Mouse (Mus musculus) heart, embryonic 14.5 days (tissue): Measurements from ENCODE around the gene Cttn. TPM values are rescaled to one million over a fixed set of nuclear protein-coding genes. Genes with fewer than 3 reads are reported as not detected.

Experiments
- ATAC-seq: fragments of 200-750 bp; cut with Nextera tagmentation; 2 replicates; pipeline ENCODE4 v1.8.0; 2017; ENCODE audit warnings: low read depth, moderate TSS enrichment; ENCODE audit not compliant: insufficient number of reproducible peaks, insufficient read depth, low FRiP score
- H3K27ac ChIP-seq, 2 experiments: fragments of 200-500 bp in 1 of 2; fragments of 300-500 bp in 1 of 2; sonication (generic) in 1 of 2; replicated peaks in 1 of 2; 2 replicates each; pipeline ENCODE4 v1.5.1; 2012 to 2014; ENCODE audit warnings: low read depth in 2 of 2, low read length in 2 of 2, control low read depth in 1 of 2, mild to moderate bottlenecking in 1 of 2, mixed read lengths in 1 of 2; ENCODE audit not compliant: control insufficient read depth in 1 of 2, insufficient read depth in 1 of 2
- H3K27me3 ChIP-seq: fragments of 300-500 bp; sonication (generic); 2 replicates; pipeline ENCODE4 v1.6.1; 2014; ENCODE audit warnings: mild to moderate bottlenecking, low read length, control low read depth; ENCODE audit not compliant: control insufficient read depth, insufficient read depth
- H3K36me3 ChIP-seq: fragments of 300-500 bp; sonication (generic); 2 replicates; pipeline ENCODE4 v1.6.1; 2014; ENCODE audit warnings: mild to moderate bottlenecking, control low read depth, low read length, mixed read lengths; ENCODE audit not compliant: control insufficient read depth, insufficient read depth
- H3K4me1 ChIP-seq, 2 experiments: fragments of 200-500 bp in 1 of 2; fragments of 300-500 bp in 1 of 2; sonication (generic) in 1 of 2; 2 replicates each; pipeline ENCODE4 v1.6.1; 2012 to 2014; ENCODE audit warnings: low read length in 2 of 2, control low read depth in 1 of 2, mixed read lengths in 1 of 2; ENCODE audit not compliant: control insufficient read depth in 2 of 2, insufficient read depth in 2 of 2
- H3K4me2 ChIP-seq: fragments of 300-500 bp; sonication (generic); 2 replicates; pipeline ENCODE4 v1.6.1; 2014; ENCODE audit warnings: mild to moderate bottlenecking, low read length
- H3K4me3 ChIP-seq, 2 experiments: fragments of 200-500 bp in 1 of 2; fragments of 300-500 bp in 1 of 2; sonication (generic) in 1 of 2; 2 replicates each; pipeline ENCODE4 v1.5.1; 2012 to 2014; ENCODE audit warnings: low read length in 2 of 2, mild to moderate bottlenecking in 2 of 2, control low read depth in 1 of 2, low read depth in 1 of 2, moderate library complexity in 1 of 2; ENCODE audit not compliant: control insufficient read depth in 1 of 2, insufficient read depth in 1 of 2
- H3K9ac ChIP-seq: fragments of 300-500 bp; sonication (generic); 2 replicates; pipeline ENCODE4 v1.6.1; 2014; ENCODE audit warnings: mild to moderate bottlenecking, low read length
- H3K9me3 ChIP-seq: fragments of 300-500 bp; sonication (generic); 2 replicates; pipeline ENCODE4 v1.6.1; 2016; ENCODE audit warnings: low read length, control low read depth; ENCODE audit not compliant: control insufficient read depth
- WGBS: fragments of 180-500 bp; shearing (Covaris S2); extraction: QIAGEN DNeasy Blood & Tissue Kit; methylation state at CpG from one replicate; pipeline ENCODE4 v1.1.7; 2014; 5-methylcytosine and 5-hydroxymethylcytosine counted together
- polyA plus RNA-seq: library from polyadenylated mRNA; unstranded; fragments of >200 nt; fragmentation: Nextera tagmentation; extraction: Ambion mirVana; gene quantifications from 2 replicates; pipeline ENCODE4 v1.2.1, GENCODE M21; 2014

The Cttn gene
- polyA plus RNA-seq, 1 experiment from 2014 or later: 121 TPM

DNA sequence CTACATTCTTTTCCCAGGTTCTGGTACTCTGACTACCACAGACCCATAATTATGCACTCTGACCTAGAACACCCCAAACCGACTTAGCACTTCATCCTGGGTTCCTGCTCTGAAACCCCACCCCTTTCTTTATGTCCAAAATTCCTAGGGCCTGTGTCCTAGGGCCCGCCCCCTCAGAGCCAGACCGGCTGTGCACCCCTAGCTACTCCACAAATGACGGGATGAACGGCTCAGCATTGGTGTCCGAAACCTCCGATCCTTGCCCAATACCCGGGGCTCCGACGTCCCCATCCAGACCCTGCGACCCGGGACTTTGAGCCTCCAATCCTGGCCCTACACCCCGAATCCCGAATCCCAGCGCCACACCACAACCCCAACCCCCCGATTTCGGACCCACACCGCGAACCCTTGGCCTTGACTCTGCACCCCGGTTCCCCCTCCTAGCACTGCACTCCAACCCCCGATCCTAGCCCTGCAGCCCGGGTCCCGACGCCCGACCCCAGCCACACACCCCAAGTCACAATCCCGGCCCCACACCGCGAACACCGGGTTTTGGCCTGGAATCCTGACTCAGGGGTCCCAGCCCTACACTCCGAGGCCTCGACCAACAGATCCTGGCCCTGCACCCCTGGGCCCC is 783 bp downstream of the Cttn start:
- H3K4me1 ChIP-seq: peaks cover 13 to 24% of the 10 kb centered on the region in 2 experiments
- 1% methylated on average over 31 of the region's 31 CpGs for WGBS
- H3K9ac ChIP-seq: peak overlapping the region; percentile 97
- H3K27ac ChIP-seq: peak overlapping the region; percentile 69 to 88
- peak overlapping the region; percentile 88 for H3K4me2 ChIP-seq
- H3K9me3 ChIP-seq: no peaks in the 10 kb centered on the region
- H3K36me3 ChIP-seq: peaks cover 10% of the 10 kb centered on the region
- no peaks in the 10 kb centered on the region for H3K27me3 ChIP-seq
- H3K4me3 ChIP-seq: peak overlapping the region; percentile 75 to 93
- peak; percentile 36; the same call in 1 of the 2 replicates for ATAC-seq

DNA sequence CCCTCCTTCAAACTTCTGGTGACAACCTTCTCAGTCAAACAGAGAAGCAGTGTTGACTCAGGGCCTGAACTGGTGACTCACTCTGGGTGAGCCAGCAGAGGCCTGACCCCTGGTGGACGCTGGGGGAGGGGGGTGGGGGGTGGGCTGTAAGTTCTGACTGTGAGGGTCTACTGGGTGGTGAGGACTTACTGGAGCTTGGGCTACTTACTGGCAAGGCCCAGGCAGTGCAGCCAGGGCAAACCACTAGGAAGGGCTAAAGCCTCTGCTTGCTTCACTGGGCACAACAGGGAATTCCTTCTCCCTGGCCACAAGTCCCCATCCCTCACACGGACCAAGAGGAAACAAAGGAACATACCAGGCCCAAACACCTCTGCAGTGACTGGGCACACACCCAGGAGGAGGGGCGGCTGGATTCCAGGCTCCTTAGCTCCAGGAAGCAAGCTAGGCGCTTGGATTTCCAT is 1.6 kb downstream of the Cttn start:
- Histone ChIP-seq H3K4me1 (peaks cover 13 to 24% of the 10 kb centered on the region in 2 experiments), H3K27ac (peak overlapping the region; percentile 69 to 88), H3K27me3 (no peaks in the 10 kb centered on the region), H3K36me3 (peaks cover 19% of the 10 kb centered on the region), H3K4me3 (peak overlapping the region; percentile 75 to 93), H3K4me2 (peak overlapping the region; percentile 88), H3K9me3 (no peaks in the 10 kb centered on the region), H3K9ac (peak overlapping the region; percentile 97)
- 0 out of 2 replicates have a peak, but pooled peaks have one; percentile 15 for ATAC-seq
- WGBS: 9% methylated on average over 4 of the region's 4 CpGs

DNA sequence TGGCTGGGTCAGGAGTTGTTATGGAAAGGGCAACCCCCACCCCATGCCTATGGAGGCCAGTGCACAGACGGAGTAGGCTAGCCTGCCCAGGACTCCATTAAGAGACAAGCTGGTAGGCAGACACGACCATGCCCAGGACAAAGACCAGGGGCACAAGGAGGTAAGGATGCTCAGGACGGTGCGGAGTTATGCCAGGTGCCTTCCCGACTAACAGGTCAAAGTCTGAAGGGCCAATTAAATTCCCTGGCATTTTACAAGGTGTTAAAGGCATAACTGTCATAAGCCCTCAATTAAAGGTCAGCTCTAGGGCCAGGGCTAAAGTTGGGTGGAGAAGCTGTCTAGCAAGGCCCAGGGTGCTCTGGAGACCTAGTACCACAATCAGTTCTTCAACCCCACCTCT is 2.1 kb downstream of the Cttn start:
- Histone ChIP-seq H3K4me3 (peak overlapping the region in 1 of 2 experiments; percentile 93; a peak in 2 of 4 replicates), H3K27ac (peak overlapping the region in 1 of 2 experiments; percentile 88; a peak in 1 of 4 replicates), H3K9me3 (no peaks in the 10 kb centered on the region), H3K36me3 (peaks cover 23% of the 10 kb centered on the region), H3K4me1 (peaks cover 13 to 20% of the 10 kb centered on the region in 2 experiments), H3K27me3 (no peaks in the 10 kb centered on the region), H3K9ac (peak overlapping the region; percentile 97; the same call in 1 of the 2 replicates), H3K4me2 (peak overlapping the region; percentile 88)
- 83% methylated on average over 5 of the region's 5 CpGs for WGBS
- no peak for ATAC-seq

DNA sequence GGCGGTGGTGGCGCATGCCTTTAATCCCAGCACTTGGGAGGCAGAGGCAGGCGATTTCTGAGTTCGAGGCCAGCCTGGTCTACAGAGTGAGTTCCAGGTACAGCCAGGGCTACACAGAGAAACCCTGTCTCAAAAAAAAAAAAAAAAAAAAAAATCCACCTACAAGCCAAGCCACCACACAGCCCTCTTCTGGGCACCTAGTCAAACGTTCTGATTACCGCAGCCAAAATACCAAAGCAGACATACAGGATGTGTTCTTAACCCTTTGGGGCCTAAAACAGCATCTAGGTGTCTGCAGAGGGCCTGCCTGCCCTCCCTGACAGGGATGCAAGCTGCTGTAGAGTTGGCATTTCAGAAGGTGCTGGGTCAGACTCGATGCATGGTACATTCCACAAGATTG is 8.2 kb downstream of the Cttn start:
- WGBS: 78% methylated on average over 7 of the region's 7 CpGs
- Histone ChIP-seq H3K27me3 (no peaks in the 10 kb centered on the region), H3K9me3 (no peaks in the 10 kb centered on the region), H3K9ac (no peak overlapping the region), H3K4me2 (no peak overlapping the region), H3K4me3 (no peak overlapping the region), H3K36me3 (peaks cover 85% of the 10 kb centered on the region), H3K4me1 (no peaks in the 10 kb centered on the region), H3K27ac (no peak overlapping the region)
- no peak for ATAC-seq

DNA sequence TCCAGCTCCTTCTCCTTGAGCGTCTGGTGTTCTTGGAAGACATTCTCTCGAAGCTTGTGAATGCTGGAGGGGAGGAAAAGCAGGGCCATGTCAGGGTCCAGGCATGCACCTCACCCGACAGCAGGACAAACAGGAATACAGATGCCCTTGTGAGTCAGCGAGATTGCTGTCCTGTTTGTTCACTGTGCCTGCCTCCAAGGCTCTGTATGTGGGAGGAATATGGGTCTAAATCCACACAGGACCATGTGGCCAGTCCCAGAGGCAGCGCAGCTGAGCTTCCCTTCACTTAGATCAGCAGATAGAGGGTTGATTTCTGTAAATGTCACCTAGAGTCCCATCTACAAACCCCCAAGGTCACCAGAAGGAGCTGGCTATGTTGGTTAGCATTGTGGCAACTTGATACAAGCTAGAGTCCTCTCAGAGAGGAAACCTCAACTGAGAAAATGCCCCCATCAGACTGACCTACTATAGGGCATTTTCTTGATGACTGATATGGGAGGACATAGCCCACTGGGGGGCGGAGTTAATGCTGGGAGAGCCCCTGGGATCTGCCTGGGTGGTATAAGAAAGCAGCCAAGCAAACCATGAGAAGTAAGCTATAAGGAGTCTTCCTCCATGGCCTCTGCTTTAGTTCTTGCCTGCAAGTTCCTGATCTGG is 9.4 kb downstream of the Cttn start:
- Histone ChIP-seq H3K36me3 (peaks cover 97% of the 10 kb centered on the region), H3K9ac (no peak overlapping the region), H3K27ac (no peak overlapping the region), H3K4me1 (no peaks in the 10 kb centered on the region), H3K9me3 (no peaks in the 10 kb centered on the region), H3K27me3 (no peaks in the 10 kb centered on the region), H3K4me2 (no peak overlapping the region), H3K4me3 (no peak overlapping the region)
- no peak for ATAC-seq
- WGBS: 88% methylated on average over 6 of the region's 6 CpGs

DNA sequence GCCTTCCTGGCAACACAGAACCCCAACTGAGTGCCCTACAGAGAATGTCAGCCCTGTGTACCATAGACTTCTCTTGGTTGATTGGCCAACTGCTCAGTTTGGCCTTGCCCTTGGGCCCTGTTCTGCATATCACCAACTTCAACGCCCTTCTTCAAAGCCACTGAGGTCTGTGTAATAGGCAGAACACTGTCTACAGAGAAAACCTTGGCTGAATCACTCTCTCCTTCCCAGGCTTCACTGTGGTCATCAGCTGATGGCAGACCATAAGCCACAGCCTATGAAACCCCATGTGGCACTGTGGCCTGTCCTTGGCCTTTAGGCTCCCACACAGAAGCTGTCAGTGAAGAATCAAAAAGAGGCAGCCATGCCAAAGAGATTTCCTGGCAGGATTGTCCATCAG is 11.9 kb downstream of the Cttn start:
- Histone ChIP-seq H3K9me3 (no peaks in the 10 kb centered on the region), H3K4me2 (no peak overlapping the region), H3K4me3 (no peak overlapping the region), H3K27ac (no peak overlapping the region), H3K36me3 (peaks cover 100% of the 10 kb centered on the region), H3K27me3 (no peaks in the 10 kb centered on the region), H3K9ac (no peak overlapping the region), H3K4me1 (no peaks in the 10 kb centered on the region)
- ATAC-seq: no peak
- 88% methylated on average over 1 of the region's 1 CpGs for WGBS

DNA sequence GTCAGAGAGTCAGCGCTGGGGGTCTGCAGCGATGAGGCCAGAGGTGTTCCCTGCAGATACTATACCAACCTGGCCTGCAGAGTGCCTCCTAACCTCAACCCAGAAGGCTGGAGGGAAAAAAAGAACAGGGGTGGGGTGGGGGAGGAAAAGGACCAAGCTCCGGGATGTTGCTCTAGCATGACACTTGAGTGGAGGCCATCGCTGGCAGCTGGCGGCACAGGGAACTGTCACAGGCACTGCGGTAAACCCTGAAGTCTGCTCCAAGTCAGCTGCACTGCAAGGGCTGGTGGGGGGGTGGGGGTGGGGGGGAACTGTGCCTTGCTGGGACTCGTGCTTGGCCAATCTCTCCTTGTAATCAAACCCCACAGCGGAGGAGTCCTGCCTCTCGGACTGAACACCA is 20.1 kb downstream of the Cttn start:
- Histone ChIP-seq H3K4me1 (peaks cover 2 to 6% of the 10 kb centered on the region in 2 experiments; a peak in 3 of 4 replicates), H3K27ac (no peak overlapping the region), H3K4me2 (no peak overlapping the region), H3K27me3 (no peaks in the 10 kb centered on the region), H3K9ac (no peak overlapping the region), H3K9me3 (no peaks in the 10 kb centered on the region), H3K36me3 (peaks cover 98% of the 10 kb centered on the region), H3K4me3 (no peak overlapping the region)
- 85% methylated on average over 9 of the region's 9 CpGs for WGBS
- ATAC-seq: no peak
